Mouse (Mus musculus): ENCODE data around the gene Veph1.
"Not testable (repeated sequence)": the region's sequence is repeated elsewhere in the genome, so short reads cannot be mapped to it uniquely, and the experiment has no call there.

Gene Veph1

DNA sequence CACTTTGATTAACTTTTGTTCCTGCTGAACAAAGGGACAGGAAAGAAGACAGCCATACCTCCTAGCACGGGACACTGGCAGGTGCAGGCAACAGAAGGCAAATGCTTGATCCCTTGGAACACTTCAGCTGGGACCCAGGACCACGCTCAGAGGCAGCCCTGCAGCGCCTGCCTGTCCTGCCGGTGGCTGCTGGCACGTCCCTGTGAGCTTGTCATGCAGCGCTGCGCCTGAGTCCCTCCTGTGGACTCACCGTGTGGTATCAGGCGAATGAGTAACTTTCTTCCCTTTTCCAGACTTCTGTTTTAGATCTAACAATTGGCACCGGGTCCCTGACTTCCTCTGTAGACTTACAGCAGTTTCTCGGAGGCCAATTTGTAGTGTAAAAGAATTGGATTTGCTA, at the start of gene Veph1:
TSS of gene Veph1 (minus strand) at position 293 of the 400 bp plus-strand sequence.
- peak; percentile 14 for DNase-seq

DNA sequence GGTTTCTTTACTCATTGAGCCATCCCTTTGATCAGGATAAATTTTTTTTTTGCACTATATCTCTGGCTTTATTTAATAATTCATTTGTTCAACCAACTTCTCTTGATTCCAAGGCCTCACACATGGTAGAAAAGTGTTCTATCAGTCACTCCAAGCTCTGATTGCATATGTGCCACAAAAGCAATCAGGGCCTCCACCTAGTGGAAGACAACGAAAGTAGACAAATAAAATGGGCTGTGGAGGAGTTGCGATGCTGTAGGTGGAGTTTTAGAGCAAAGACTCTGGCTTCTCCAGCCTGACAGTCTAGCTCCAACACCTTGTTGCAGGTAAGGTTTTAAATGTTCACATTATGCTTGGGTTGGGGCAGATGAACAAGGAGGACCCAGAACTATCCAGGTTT, 44.1 kb upstream of the Veph1 start:
- DNase-seq, result no peak

DNA sequence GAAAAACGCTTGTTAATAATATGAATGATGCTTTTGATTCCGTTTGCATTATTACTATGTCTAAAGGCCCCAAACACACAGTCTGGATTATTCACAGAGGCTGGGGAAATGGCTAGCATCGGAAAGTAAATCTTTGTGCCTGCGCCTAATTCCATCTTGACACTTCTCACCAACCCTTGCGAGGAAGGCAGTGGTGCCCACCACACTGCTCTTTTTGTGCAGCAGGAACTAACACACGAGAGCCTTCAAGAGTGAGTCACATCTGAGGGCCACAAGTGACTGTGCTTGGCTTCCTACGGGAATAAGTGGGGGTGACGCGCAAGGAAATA, 35.7 kb upstream of the Veph1 start:
- no peak for DNase-seq

DNA sequence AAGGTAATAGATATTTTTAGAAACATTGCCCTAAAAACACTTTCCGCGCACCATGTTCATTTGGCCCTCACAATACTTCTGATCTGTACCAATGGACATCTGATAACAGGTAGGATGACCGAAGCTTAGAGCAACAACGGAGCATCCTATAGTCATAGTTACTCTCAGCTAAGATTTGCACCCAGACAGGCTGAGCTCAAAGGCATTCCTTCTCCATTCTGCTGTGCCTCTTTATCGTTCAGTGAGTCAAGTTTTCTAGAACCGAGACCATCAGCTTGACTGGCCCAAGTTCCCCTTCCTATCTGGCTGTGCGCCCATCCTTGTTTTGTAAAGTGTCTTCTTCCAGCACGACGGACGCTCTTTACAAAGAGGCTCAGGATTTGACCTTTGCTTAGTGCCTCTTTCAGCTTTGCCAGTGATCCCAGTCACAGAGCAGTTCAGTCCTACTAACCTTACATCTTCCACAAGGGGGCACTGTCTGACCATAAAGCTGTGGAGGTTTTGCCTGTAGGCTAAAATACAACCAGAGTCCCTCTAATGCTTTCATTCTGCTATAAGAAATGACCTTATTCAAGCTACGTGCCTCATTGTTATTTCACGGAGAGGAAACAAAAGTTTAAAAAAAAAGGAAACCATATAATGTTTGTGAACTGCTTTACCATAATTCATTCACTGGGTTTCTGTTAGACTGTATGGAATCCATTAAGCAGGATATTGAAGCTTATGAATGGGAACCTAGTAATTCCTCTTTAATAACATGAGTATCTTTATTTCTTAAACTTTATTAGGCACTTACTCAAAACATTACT, 35.2 kb upstream of the Veph1 start:
- DNase-seq, result peak; percentile 83

- peak; percentile 79 for DNase-seq
These were observed 34.4 kb upstream of the Veph1 start for GRCm38 (mm10) chr3:66330896-66331579.

DNA sequence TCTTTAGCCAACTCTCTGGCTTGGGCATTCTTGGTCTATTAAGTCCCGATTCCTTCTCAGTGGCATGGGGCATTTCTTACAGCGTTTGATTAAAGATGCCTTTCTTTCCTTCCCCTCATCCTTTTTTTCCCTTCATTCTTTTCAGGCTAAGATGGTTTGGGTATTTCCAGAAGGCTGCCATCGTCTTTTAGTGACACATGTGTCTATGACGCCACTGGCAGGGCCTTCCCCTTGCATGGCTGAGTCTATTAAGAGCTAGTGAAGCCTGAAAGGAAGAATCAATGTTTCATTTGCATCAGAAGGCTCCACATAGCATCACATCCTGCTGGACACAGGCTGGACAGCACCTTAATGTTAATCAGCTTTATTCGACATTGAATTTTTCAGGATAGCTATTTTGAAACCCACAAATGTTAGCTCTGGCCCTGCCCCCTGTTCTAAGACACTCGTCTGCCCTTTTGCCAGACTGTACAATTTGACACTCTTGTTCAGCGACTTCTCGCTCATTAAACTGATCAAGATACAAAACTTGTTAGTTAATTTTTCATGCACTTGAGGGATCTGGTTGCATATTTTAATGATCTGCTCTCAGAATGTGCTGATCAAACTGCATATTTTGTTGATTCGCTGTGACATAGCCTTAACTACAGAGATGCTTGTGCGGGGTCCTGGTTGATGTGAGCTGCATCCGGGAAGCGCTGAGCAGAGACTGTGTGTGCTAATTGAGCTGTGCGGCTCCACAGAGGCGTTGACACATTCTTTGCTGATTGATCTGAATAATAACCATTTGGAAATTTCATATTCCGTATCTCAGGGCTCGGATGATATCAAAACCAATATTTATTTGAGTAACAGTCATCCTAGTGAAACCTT, 29.6 kb upstream of the Veph1 start:
- DNase-seq, result no peak

DNA sequence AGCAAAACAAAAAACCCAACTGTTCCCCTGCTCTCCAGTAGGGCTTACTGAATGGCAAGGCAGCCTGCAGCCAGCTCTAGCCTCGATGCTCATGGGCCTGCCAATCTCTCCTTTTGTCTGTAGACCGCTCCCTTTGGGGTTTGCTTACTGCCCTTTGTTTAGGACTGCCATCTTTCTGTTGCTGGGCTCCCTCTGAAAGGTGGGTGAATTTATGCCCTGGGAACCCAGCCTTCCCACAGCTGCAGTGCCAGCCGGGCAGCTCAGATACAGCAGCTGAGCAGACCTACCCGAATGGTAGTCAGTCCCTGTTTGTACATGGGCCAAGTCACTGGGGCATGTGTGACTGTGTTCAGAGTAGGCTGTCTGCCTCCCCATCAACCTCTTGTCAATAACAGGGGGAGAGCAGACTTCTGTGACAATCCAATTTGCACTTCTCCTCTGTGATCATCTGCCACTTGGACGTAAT, 28.9 kb upstream of the Veph1 start:
- DNase-seq, result no peak

DNA sequence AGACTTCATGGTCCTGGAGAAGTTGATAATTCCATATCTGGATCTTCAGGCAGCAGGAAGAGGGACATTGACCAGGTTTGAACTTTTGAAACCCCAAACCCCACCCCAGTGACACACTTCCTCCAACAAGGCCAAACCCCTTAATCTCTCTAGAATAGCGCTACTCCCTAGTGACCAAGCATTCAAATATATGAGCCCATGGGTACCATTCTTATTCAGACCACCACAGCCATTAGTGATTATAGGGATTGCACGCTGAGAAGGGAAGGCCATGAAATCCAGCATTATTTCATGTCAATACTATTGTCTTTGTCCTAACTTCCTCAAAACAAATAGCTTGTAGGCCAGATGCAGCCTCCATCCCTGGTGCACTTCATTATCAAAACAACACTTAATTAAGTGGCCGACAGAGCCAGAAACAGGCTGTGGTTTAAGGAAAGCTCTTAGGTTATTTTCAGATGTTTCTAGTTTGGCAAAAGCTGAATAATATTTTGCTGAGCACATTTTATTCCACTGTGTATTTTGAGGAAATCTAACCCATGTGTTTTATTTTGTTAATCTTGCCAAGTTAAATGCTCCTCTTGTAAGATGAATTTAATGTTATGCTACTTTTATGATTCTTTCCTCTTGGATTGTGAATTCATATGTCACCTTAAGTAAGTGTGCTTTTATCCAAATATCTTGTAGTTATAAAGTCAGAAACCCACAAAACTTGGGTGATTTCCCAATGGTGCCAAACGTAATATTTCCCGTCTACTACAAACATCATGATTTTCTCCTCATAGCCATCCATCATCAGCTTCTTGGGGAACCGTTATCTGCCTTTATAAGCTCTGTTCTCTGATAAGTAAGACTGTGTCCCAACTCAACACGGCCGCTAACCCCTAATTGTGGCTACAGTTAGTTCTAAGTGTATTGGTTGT, 18.4 kb upstream of the Veph1 start:
- no peak for DNase-seq

GRCm38 (mm10) chr3:66310586-66310985, 13.9 kb upstream of the Veph1 start:
- no peak for DNase-seq

GRCm38 (mm10) chr3:66309531-66309930, 12.9 kb upstream of the Veph1 start:
- DNase-seq, result no peak

- DNase-seq, result no peak
These were observed 1.4 kb downstream of the Veph1 start for GRCm38 (mm10) chr3:66295236-66295635.

GRCm38 (mm10) chr3:66294729-66295128, 1.9 kb downstream of the Veph1 start:
- DNase-seq, result no peak

- DNase-seq, result peak; percentile 47
These were observed 4.2 kb downstream of the Veph1 start for GRCm38 (mm10) chr3:66292356-66292946.

- DNase-seq, result no peak
These were observed 33.4 kb downstream of the Veph1 start for GRCm38 (mm10) chr3:66263270-66263669.

- peak; percentile 52 for DNase-seq
These were observed 34.3 kb downstream of the Veph1 start for GRCm38 (mm10) chr3:66262319-66262718.

DNA sequence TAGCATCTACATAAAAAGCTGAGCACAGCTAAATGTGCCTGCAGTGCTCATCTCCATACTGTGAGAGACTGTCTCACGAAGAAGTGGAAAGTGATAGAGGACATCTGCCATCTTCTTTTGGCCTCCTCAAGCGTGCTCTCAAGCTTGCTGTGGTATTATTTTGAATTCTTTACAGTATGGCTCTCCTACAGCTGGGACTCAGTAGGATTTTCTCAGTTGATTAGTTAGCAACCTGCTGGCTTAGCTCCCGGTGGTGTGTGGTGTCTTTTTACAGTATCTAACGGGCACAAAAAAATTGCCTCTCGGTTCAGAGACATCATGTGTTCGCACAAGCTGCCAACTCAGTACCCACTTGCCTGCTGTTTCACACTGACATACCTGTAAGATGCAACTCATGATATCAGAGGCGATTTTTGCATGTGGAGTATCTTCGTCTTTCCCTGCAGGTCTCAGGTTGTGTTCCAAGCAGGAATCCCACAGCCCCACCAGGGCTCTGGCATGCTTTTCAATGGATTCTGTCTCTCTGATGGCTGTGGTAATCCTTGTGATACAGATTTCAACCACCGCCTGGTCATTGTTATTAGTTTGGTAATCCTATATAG, 42.0 kb downstream of the Veph1 start:
- no peak for DNase-seq

- no peak for DNase-seq
These were observed 44.8 kb downstream of the Veph1 start for GRCm38 (mm10) chr3:66251842-66252241.

DNA sequence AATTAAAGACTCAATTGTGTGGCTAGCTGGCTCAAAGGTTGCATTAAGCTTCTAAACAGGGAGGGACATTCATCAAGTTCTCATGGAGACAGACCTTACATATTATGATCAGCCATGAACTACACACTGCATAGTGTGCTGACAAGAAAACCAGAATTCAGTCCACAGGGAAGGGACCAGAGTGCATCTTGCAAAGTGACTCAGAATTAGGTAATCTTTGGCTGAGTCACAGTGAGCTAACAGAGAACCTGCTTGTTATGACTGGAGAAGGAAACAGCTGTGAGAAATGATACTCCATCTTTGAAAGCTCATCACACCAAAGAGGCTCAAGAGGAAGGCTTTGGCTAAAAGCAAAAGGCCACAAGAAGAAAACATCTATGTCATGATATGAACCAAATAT, 56.2 kb downstream of the Veph1 start:
- peak; percentile 25 for DNase-seq

- DNase-seq, result not testable (repeated sequence)
These were observed 60.3 kb downstream of the Veph1 start for GRCm38 (mm10) chr3:66236234-66236871.

DNA sequence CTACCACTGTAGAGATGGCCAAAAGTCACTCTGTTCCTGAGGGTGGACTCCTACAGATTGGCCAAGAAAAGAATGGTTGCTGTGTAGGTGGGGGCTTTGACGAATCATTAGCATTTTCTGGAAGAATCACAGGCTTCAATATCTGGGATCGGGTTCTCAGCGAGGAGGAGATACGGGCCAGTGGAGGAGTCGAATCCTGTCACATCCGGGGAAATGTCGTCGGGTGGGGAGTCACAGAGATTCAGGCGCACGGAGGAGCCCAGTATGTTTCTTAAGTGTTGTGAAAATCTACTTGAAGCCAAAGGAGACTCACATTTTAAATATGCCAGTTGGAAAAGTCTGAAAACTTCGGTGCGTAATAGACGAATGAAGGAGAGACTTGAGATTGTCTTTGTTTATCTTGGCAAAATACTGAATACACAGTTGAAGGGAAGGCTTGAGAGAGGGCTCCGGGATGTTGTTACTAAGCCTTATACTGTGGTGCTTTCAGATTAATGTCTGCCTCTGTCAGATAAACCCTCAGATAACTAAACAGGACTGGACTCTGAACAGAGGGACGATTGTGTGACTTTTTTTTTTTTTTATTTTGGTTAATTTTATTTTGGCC, 71.6 kb downstream of the Veph1 start:
- DNase-seq, result peak; percentile 6

Measured in lung, postnatal 36 days (tissue).